Comparison of ENCODE assay signal across 9 mouse cellular contexts in the genomic region with DNA sequence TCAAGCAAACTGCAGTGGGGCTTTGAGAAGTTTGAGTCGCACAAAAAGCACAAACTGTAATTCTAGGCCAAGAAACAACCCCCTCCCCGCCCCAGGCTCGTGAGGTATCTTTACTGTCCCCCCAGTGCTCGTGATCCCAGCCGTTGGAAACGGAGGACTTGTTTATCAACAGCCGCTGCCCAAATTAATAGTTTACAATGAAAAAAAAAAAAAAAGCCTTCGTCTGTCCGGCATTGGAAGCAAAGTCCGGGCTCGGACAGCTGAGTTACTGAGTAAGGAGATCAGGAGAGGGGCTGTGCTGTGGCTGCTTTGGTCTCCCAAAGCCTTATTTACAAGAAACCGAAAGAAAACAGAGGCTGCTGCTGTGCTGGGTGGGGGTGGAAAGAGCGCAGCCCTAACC. TPM values are rescaled to one million over a fixed set of nuclear protein-coding genes. Genes with fewer than 3 reads are reported as not detected.
A peak's percentile ranks its signal among the peaks of the same experiment; 100 is the strongest.
DNase-seq lines count a peak whose midpoint lies in the region; ATAC-seq and TF ChIP-seq lines count a peak whose summit lies in the region.
"Had no signal": no experiment of that assay in that cellular context is flagged by ENCODE, and none has a peak within 500 bp of the region (broad histone marks: within the 10 kb centered on the region; RNA-seq: fewer than 3 reads in every experiment).

No protein-coding gene starts in this region.

- H3K4me1 ChIP-seq in heart, embryonic 11.5 days (ENCODE audit: control insufficient read depth, insufficient read depth, low read length) = peaks cover 3% of the 10 kb centered on the region; the same call in 1 of the 2 replicates
- H3K4me1 ChIP-seq in embryonic facial prominence, embryonic 10.5 days = peaks cover 59% of the 10 kb centered on the region
- H3K4me1 ChIP-seq in intestine, embryonic 14.5 days (replicated peaks; ENCODE audit: control insufficient read depth, insufficient read depth, low read length) = peaks cover 15% of the 10 kb centered on the region
- peaks cover 37% of the 10 kb centered on the region for H3K4me1 ChIP-seq in limb, embryonic 14.5 days (ENCODE audit: control insufficient read depth, insufficient read depth, low read length)

- TF ChIP-seq POLR2A in limb, embryonic 14.5 days (IDR thresholded peaks at IDR 0.05; ENCODE audit: borderline replicate concordance, extremely low read depth, insufficient read depth, insufficient read length) = no peak

- no peak for ATAC-seq in heart, embryonic 11.5 days (replicated peaks; ENCODE audit: insufficient number of reproducible peaks, low FRiP score, low TSS enrichment)
- no peak for ATAC-seq in intestine, embryonic 14.5 days (replicated peaks; ENCODE audit: low FRiP score, low TSS enrichment, low read depth)
- no peak for ATAC-seq in limb, embryonic 14.5 days (ENCODE audit: low FRiP score, low read depth)

- no peaks in the 10 kb centered on the region; the same call in 1 of the 2 replicates for H3K9me3 ChIP-seq in heart, embryonic 11.5 days (replicated peaks; ENCODE audit: control insufficient read depth, low read length)
- 0 out of 2 replicates have a peak, but pooled peaks cover 6% of the 10 kb centered on the region for H3K9me3 ChIP-seq in embryonic facial prominence, embryonic 10.5 days
- 0 out of 2 replicates have a peak, but pooled peaks cover 4% of the 10 kb centered on the region for H3K9me3 ChIP-seq in intestine, embryonic 14.5 days (ENCODE audit: control insufficient read depth, low read length)
- H3K9me3 ChIP-seq in limb, embryonic 14.5 days (ENCODE audit: control insufficient read depth, low read length) = 0 out of 2 replicates have a peak, but pooled peaks cover 3% of the 10 kb centered on the region

- no peak overlapping the region for H3K27ac ChIP-seq in heart, embryonic 11.5 days (ENCODE audit: low read depth, low read length)
- H3K27ac ChIP-seq in embryonic facial prominence, embryonic 10.5 days (replicated peaks) = no peak overlapping the region
- H3K27ac ChIP-seq in intestine, embryonic 14.5 days (ENCODE audit: low read depth) = no peak overlapping the region
- H3K27ac ChIP-seq in limb, embryonic 14.5 days (replicated peaks; ENCODE audit: low read depth, low read length) = no peak overlapping the region

- H3K36me3 ChIP-seq in heart, embryonic 11.5 days (ENCODE audit: control insufficient read depth, insufficient read depth, low read length) = no peaks in the 10 kb centered on the region
- no peaks in the 10 kb centered on the region for H3K36me3 ChIP-seq in embryonic facial prominence, embryonic 10.5 days (replicated peaks)
- H3K36me3 ChIP-seq in intestine, embryonic 14.5 days (ENCODE audit: control insufficient read depth, insufficient read depth, low read length) = no peaks in the 10 kb centered on the region
- H3K36me3 ChIP-seq in limb, embryonic 14.5 days (ENCODE audit: control insufficient read depth, insufficient read depth, low read length) = no peaks in the 10 kb centered on the region

- H3K4me3 ChIP-seq in heart, embryonic 11.5 days (ENCODE audit: low read depth, low read length) = peak overlapping the region; percentile 30
- H3K4me3 ChIP-seq in embryonic facial prominence, embryonic 10.5 days = peak overlapping the region; percentile 32; the same call in 1 of the 2 replicates
- peak overlapping the region; percentile 16 for H3K4me3 ChIP-seq in intestine, embryonic 14.5 days (ENCODE audit: low read depth, low read length)
- no peak overlapping the region; the same call in 1 of the 2 replicates for H3K4me3 ChIP-seq in limb, embryonic 14.5 days (replicated peaks; ENCODE audit: low read length)

- H3K4me2 ChIP-seq in heart, embryonic 11.5 days = peak overlapping the region; percentile 56
- peak overlapping the region; percentile 45 for H3K4me2 ChIP-seq in intestine, embryonic 14.5 days (ENCODE audit: low read length)
- H3K4me2 ChIP-seq in limb, embryonic 14.5 days (replicated peaks; ENCODE audit: low read depth, low read length, severe bottlenecking) = peak overlapping the region; percentile 35; the same call in 1 of the 2 replicates

- H3K27me3 ChIP-seq in heart, embryonic 11.5 days (ENCODE audit: control insufficient read depth, insufficient read depth, low read length) = peaks cover 57% of the 10 kb centered on the region
- peaks cover 100% of the 10 kb centered on the region for H3K27me3 ChIP-seq in embryonic facial prominence, embryonic 10.5 days (replicated peaks; ENCODE audit: low read depth, poor library complexity, severe bottlenecking)
- peaks cover 80% of the 10 kb centered on the region for H3K27me3 ChIP-seq in intestine, embryonic 14.5 days (replicated peaks; ENCODE audit: control insufficient read depth, insufficient read depth, low read length)
- peaks cover 47% of the 10 kb centered on the region for H3K27me3 ChIP-seq in limb, embryonic 14.5 days (ENCODE audit: control insufficient read depth, insufficient read depth, low read length)

- WGBS in heart, embryonic 11.5 days (ENCODE audit: insufficient replicate concordance) = 16% methylated on average over 13 of the region's 13 CpGs
- WGBS in embryonic facial prominence, embryonic 10.5 days = 17% methylated on average over 13 of the region's 13 CpGs
- 16% methylated on average over 13 of the region's 13 CpGs for WGBS in intestine, embryonic 14.5 days
- 14% methylated on average over 13 of the region's 13 CpGs for WGBS in limb, embryonic 14.5 days

- DNase-seq in heart, adult 18-20 months = no peak
- no peak for DNase-seq in embryonic facial prominence, embryonic 10.5 days (ENCODE audit: low spot score)
- peak; percentile 62 for DNase-seq in intestine, embryonic 14.5 days (ENCODE audit: low spot score)
- DNase-seq in limb, embryonic 14.5 days (ENCODE audit: low spot score) = no peak
- DNase-seq in spleen, postnatal 10 days (ENCODE audit: low spot score in 2 of 2) = no peak
- DNase-seq in adrenal gland, postnatal 36 days = no peak
- DNase-seq in urinary bladder, postnatal 36 days (ENCODE audit: low spot score in 2 of 2) = no peak
- DNase-seq: embryo, embryonic 11 days had no signal

- H3K9ac ChIP-seq in heart, embryonic 11.5 days (ENCODE audit: low read depth, low read length) = no peak overlapping the region
- no peak overlapping the region for H3K9ac ChIP-seq in intestine, embryonic 14.5 days (ENCODE audit: low read length)
- H3K9ac ChIP-seq in limb, embryonic 14.5 days (ENCODE audit: low read depth, low read length, severe bottlenecking) = peak overlapping the region; percentile 17; the same call in 1 of the 2 replicates

RNA-seq across cellular contexts. Expression of a gene that starts 5.9 kb away (rescaled TPM):
- 0.80 and 0.94 TPM in 2 replicates for polyA plus RNA-seq in heart, embryonic 11.5 days (2014; fragmentation: Nextera tagmentation; extraction: Ambion mirVana)
- under 1 TPM; 0.15 to 0.25 TPM for total RNA-seq in heart, adult 18-20 months (2021)
- polyA plus RNA-seq in embryonic facial prominence, embryonic 10.5 days (2016; fragmentation: Nextera tagmentation; extraction: Ambion mirVana) = 3.7 and 7.3 TPM in 2 replicates
- 0.43 and 1.4 TPM in 2 replicates for polyA plus RNA-seq in intestine, embryonic 14.5 days (2014; fragmentation: Nextera tagmentation; extraction: Ambion mirVana)
- 9.0 and 14.0 TPM in 2 replicates for polyA plus RNA-seq in limb, embryonic 14.5 days (2012; rRNA removed)
- 10.0 and 10.7 TPM in 2 replicates for polyA plus RNA-seq in limb, embryonic 14.5 days (2014; fragmentation: Nextera tagmentation; extraction: Ambion mirVana)
- total RNA-seq in adrenal gland, postnatal 36 days (2021) = under 1 TPM; 0.43 to 0.93 TPM
